Mouse (Mus musculus): ENCODE data around the gene Tpx2. TPM values are rescaled to one million over a fixed set of nuclear protein-coding genes. Genes with fewer than 3 reads are reported as not detected.
A peak's percentile ranks its signal among the peaks of the same experiment; 100 is the strongest.

The Tpx2 gene
- total RNA-seq, 2 experiments from 2014 or later, result 39.8 to 53.4 TPM

DNA sequence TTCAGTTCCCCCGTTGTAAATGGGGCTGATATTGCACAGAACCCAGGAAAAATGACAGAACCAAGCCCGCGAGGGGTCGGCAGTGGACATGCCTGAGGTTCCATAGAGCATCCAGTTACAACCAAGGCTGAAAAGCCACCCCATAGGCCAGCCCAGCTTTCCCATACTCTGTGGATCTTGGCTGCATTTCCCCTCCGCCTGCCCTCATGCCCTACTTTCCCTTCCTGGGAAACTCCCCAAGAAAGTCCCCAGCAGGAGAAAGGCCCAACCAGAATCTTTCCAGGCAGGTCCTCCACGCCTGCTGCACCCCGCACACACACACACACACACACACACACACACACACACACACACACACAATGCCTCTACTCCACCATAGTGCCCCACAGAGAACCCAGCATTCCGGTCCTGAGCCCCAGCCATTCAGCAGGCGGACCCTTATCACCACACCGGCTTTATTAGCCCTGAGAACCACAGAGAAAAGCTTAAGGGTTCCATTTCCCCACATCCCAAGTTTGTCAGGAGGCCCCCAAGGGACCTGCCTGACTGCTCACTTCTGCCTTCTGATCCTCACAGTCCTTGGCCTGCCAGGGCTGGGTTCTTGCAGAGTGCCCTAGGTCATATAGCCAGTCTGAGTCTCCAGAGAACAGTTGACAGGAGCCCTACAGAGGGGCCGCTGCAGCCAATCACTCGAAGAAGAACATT, 83.8 kb downstream of the Tpx2 start:
- no peak for ATAC-seq (replicated peaks; ENCODE audit: low FRiP score, poor library complexity, severe bottlenecking)

DNA sequence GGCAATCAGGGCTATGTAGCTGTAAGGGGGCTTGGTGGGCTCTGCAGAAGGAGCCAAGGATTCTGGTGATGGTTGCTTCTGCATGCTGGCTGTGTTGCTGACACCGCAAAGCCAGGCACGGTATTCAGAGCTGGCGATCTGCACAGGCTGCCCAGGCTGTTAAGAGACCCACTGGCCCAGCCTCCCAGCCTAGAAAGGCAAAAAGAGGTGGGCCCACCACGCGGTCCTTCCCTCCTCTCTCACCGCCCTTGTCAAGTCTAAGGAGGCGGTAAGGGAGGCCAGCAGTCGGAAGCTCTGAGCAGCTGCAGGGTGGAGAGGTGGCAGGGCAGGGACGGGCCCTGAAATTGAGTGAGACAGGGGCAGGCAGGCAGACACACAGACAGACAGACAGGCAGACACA, 85.3 kb downstream of the Tpx2 start, which contains the start of gene Foxs1:
Gene Foxs1 (minus strand): TSS at position 161 of the 400 bp plus-strand sequence.
- ATAC-seq (replicated peaks; ENCODE audit: low FRiP score, poor library complexity, severe bottlenecking), result no peak

DNA sequence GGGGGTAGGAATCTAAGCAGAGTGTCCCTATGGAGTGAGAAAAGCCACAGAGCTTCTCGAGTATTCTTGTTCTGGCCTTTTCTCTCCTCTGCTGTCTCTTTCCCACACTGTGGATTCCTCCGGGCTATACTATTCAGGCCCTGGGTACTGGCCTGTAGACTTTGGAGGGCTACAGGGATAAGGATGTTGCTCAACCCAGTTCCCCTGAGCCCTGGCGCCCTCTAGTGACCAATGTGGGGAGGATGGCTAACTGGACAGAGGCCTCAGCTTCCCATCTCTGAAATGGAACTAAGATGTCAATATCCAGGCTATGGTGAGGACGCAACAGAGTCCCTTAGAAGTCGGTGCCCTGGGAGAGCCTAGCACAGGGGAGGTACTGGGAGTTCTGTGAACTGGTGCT, 85.8 kb downstream of the Tpx2 start:
- ATAC-seq (replicated peaks; ENCODE audit: low FRiP score, poor library complexity, severe bottlenecking), result 0 out of 2 replicates have a peak, but pooled peaks have one; percentile 20

DNA sequence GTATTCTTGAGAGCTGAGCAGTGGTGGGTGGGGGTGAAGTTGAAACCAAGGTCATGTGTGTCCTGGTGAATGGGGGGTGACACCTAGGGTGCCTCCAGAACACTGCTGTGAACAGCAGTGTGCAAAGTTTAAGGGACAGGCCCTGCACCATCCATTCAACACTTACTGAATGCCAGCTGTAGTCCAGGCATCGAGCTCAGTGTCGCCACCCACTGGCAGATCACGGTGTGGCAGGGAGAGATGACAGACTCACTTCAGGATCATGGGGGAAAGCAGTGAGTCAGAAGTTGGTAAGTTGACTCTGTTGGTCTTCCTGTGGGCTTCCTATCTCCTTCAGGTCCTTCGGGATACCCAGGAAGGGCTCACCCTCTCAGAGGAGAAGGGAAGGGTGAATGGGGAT, 92.1 kb downstream of the Tpx2 start:
- ATAC-seq (replicated peaks; ENCODE audit: low FRiP score, poor library complexity, severe bottlenecking), result 0 out of 2 replicates have a peak, but pooled peaks have one; percentile 39

DNA sequence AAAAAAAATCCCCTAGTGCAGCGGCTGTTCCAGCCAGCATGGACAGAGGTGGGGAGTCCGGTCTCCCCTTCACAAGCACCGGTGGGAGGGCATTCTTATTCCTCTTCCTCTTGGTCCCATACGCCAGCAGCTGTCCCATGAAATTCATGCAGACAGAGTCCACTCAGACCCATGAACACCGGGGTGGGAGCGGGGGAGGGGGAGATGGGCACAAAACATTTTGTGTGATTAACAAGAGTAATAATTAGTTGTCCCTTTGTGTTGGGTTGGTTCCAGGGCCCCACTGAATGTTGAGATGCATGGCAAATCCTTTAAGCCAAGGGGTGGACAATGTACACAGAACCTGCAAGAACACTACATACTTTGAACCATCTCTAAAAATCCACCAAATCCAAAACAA, 93.3 kb downstream of the Tpx2 start:
- ATAC-seq (replicated peaks; ENCODE audit: low FRiP score, poor library complexity, severe bottlenecking), result no peak

DNA sequence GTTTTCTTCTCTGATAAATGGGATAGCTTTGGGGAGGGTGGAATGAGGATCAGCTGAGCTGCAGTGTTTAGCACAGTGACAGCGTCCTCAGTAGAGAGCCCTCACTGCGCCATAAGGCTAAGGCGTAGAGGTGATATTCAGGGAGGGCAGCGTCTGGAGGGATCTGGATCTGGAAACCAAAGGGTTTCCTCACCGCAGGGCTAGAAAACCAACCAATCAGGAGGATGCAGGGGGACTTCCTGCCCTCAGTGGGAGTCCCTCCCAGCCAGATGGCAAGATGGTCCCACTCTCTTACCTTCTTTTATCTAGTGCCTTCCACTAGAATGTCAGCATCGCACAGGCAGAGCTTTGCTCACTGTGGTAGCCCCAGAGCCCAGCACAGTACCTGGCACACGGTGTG, 94.0 kb downstream of the Tpx2 start:
- ATAC-seq (replicated peaks; ENCODE audit: low FRiP score, poor library complexity, severe bottlenecking), result no peak

DNA sequence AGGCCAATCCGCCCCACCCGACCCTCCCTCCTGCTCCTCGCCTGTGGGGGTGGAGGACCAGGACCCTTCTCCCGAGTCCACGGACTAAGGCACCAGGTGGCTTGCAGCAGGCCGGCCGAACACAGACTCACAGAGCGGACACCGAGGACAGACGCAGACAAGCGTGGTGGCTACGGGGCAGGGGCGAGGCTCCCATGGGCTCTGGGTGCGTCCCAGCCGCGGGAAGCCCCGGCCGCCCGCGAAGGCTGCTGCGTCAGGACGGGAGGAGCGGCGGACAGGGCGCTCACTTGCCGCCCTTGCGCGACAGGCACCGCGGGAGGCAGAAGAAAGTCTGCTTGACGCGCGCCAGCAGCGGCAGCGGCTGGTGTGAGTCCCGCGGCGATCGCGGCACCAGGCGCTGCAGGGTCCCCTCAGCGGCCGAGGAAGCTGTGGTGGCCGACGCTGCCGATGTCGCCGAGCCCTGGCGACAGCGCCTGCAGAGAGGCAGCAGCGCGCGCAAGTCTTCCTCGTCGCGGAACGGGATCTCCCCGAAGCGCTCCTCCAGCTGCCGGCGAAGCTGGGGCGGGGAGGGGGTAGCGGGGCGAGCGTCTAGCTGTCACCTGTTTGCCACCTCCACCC, 95.2 kb downstream of the Tpx2 start:
- ATAC-seq (replicated peaks; ENCODE audit: low FRiP score, poor library complexity, severe bottlenecking), result no peak

DNA sequence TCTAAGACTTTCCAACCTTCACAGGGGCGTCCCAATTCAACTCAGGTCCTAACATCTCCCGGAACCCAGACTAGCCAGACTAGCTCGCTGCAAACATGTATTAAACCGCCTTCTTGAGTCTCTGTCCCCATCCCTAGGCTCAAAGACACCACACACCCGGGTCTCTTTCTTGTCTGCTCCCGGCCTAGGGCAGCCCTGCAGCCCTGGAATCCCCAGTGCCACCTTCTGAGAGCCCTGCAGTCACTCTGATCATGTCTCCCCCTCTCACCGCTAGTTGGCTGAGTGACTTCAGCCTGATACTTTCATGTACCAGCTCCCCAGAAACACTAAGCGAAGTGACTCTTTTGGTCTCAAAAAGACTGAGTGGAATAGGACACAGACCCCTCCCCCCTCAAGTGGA, 95.8 kb downstream of the Tpx2 start:
- no peak for ATAC-seq (replicated peaks; ENCODE audit: low FRiP score, poor library complexity, severe bottlenecking)

DNA sequence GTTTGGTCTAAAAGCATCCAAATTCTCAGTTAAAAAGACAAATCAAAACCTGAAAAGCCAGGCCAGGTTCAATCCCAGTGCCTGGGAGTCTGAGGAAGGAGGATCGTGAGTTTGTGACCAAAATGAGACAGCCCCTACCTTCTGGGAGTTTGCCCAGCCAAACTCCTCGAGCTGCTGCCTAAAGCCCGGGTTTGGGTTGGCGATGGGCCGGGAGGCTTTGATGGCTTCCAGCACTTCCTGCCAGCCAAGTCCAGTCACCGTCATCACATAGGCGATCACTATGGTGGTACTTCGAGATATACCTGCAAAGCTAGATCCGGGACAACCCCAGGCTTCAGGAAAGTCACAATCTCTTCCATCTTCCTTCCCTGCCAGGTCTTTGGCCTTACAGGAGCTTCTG, 96.2 kb downstream of the Tpx2 start:
- no peak for ATAC-seq (replicated peaks; ENCODE audit: low FRiP score, poor library complexity, severe bottlenecking)

Other genes with a start within 250 kb of the Tpx2 start
- gene Defb45, start 248.6 kb upstream of the Tpx2 start, total RNA-seq (2015; ENCODE audit: low replicate concordance), result not detected in 2 replicates
- not detected in 2 replicates for gene Defb45, start 248.6 kb upstream of the Tpx2 start, total RNA-seq (2017; ENCODE audit: low replicate concordance)
- gene Defb36, start 243.6 kb upstream of the Tpx2 start, total RNA-seq (2015; ENCODE audit: low replicate concordance), result not detected in 2 replicates
- gene Defb36, start 243.6 kb upstream of the Tpx2 start, total RNA-seq (2017; ENCODE audit: low replicate concordance), result not detected in 2 replicates
- not detected in 2 replicates for gene Defb25, start 224.9 kb upstream of the Tpx2 start, total RNA-seq (2015; ENCODE audit: low replicate concordance)
- not detected in 2 replicates for gene Defb25, start 224.9 kb upstream of the Tpx2 start, total RNA-seq (2017; ENCODE audit: low replicate concordance)
- 0.77 TPM in 1 of 2 replicates, not detected in the other for gene Rem1, start 221.0 kb upstream of the Tpx2 start, total RNA-seq (2015; ENCODE audit: low replicate concordance)
- gene Rem1, start 221.0 kb upstream of the Tpx2 start, total RNA-seq (2017; ENCODE audit: low replicate concordance), result 0.60 TPM in 1 of 2 replicates, not detected in the other
- 32.9 and 37.4 TPM in 2 replicates for gene H13, start 178.5 kb upstream of the Tpx2 start, total RNA-seq (2015; ENCODE audit: low replicate concordance)
- 13.8 and 20.8 TPM in 2 replicates for gene H13, start 178.5 kb upstream of the Tpx2 start, total RNA-seq (2017; ENCODE audit: low replicate concordance)
- gene Mcts2, start 160.9 kb upstream of the Tpx2 start, total RNA-seq (2015; ENCODE audit: low replicate concordance), result 2.3 TPM in 1 of 2 replicates, not detected in the other
- 1.4 and 3.2 TPM in 2 replicates for gene Mcts2, start 160.9 kb upstream of the Tpx2 start, total RNA-seq (2017; ENCODE audit: low replicate concordance)
- gene Id1, start 111.7 kb upstream of the Tpx2 start, total RNA-seq (2015; ENCODE audit: low replicate concordance), result 3.6 TPM in 1 of 2 replicates, not detected in the other
- 3.7 and 4.5 TPM in 2 replicates for gene Id1, start 111.7 kb upstream of the Tpx2 start, total RNA-seq (2017; ENCODE audit: low replicate concordance)
- not detected in 2 replicates for gene Cox4i2, start 93.8 kb upstream of the Tpx2 start, total RNA-seq (2015; ENCODE audit: low replicate concordance)
- not detected in 2 replicates for gene Cox4i2, start 93.8 kb upstream of the Tpx2 start, total RNA-seq (2017; ENCODE audit: low replicate concordance)
- gene Bcl2l1, start 16.2 kb upstream of the Tpx2 start, total RNA-seq (2015; ENCODE audit: low replicate concordance), result 543 and 572 TPM in 2 replicates
- gene Bcl2l1, start 16.2 kb upstream of the Tpx2 start, total RNA-seq (2017; ENCODE audit: low replicate concordance), result 807 and 937 TPM in 2 replicates
- not detected in 2 replicates for gene Mylk2, start 63.4 kb downstream of the Tpx2 start, total RNA-seq (2015; ENCODE audit: low replicate concordance)
- gene Mylk2, start 63.4 kb downstream of the Tpx2 start, total RNA-seq (2017; ENCODE audit: low replicate concordance), result not detected in 2 replicates
- not detected in 2 replicates for gene Foxs1, start 85.2 kb downstream of the Tpx2 start, total RNA-seq (2015; ENCODE audit: low replicate concordance)
- not detected in 2 replicates for gene Foxs1, start 85.2 kb downstream of the Tpx2 start, total RNA-seq (2017; ENCODE audit: low replicate concordance)
- not detected in 2 replicates for gene Dusp15, start 103.7 kb downstream of the Tpx2 start, total RNA-seq (2015; ENCODE audit: low replicate concordance)
- gene Dusp15, start 103.7 kb downstream of the Tpx2 start, total RNA-seq (2017; ENCODE audit: low replicate concordance), result 0.17 TPM in 1 of 2 replicates, not detected in the other
- gene Ttll9, start 114.5 kb downstream of the Tpx2 start, total RNA-seq (2015; ENCODE audit: low replicate concordance), result 0.38 TPM in 1 of 2 replicates, not detected in the other
- gene Ttll9, start 114.5 kb downstream of the Tpx2 start, total RNA-seq (2017; ENCODE audit: low replicate concordance), result not detected in 2 replicates
- 5.4 and 6.5 TPM in 2 replicates for gene Pdrg1, start 167.5 kb downstream of the Tpx2 start, total RNA-seq (2015; ENCODE audit: low replicate concordance)
- 2.6 and 9.6 TPM in 2 replicates for gene Pdrg1, start 167.5 kb downstream of the Tpx2 start, total RNA-seq (2017; ENCODE audit: low replicate concordance)
- gene Xkr7, start 183.9 kb downstream of the Tpx2 start, total RNA-seq (2015; ENCODE audit: low replicate concordance), result not detected in 2 replicates
- not detected in 2 replicates for gene Xkr7, start 183.9 kb downstream of the Tpx2 start, total RNA-seq (2017; ENCODE audit: low replicate concordance)
- gene Ccm2l, start 218.0 kb downstream of the Tpx2 start, total RNA-seq (2015; ENCODE audit: low replicate concordance), result not detected in 2 replicates
- gene Ccm2l, start 218.0 kb downstream of the Tpx2 start, total RNA-seq (2017; ENCODE audit: low replicate concordance), result 0.28 TPM in 1 of 2 replicates, not detected in the other